Mouse (Mus musculus) heart, adult 2 months (tissue): ENCODE results near the gene Col1a1.

Experiments
- CTCF ChIP-seq: fragments of 200-600 bp; IDR thresholded peaks from 2 replicates; pipeline ENCODE4 v1.8.1; 2022; ENCODE audit warnings: antibody characterized with exemption, mild to moderate bottlenecking, moderate library complexity
- EP300 ChIP-seq: fragments of 200-500 bp; IDR thresholded peaks from 2 replicates; pipeline ENCODE4 v1.6.1; 2011; ENCODE audit warnings: low read depth, low read length, control low read depth; ENCODE audit not compliant: insufficient read depth
- POLR2A ChIP-seq: fragments of 200-500 bp; IDR thresholded peaks from 2 replicates; pipeline ENCODE4 v1.6.1; 2011; ENCODE audit warnings: mild to moderate bottlenecking, low read depth, low read length, control low read depth; ENCODE audit not compliant: insufficient read depth

DNA sequence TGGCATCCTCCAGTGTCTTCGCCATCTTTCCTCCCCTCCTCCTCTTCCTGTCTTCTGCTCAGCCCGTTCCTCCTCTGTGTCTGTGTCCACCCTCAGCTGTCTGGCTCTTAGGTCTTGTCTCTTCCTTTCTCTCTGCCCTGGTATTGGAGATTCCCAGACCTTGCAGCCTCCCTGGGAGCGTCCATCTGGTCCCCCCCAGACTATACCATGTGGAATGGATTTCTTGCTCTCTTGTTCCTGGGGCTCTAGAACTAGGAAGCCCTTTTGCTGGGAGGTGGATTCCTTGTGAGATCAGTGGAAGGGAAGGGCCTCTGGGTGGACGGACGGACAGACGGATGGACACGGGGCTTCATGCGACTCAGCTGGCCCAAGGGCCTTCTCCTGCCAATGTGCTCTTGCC, 60.1 kb downstream of the Col1a1 start:
- TF ChIP-seq EP300 (no peak), POLR2A (no peak), CTCF (no peak)
